Mouse (Mus musculus): ENCODE measurements around the gene Tcte2. TPM values are rescaled to one million over a fixed set of nuclear protein-coding genes. Genes with fewer than 3 reads are reported as not detected.
A peak's percentile ranks its signal among the peaks of the same experiment; 100 is the strongest.

Tcte2 gene
- polyA plus RNA-seq, 1 experiment from 2014 or later, result 20.3 TPM

GRCm38 (mm10) chr17:13741611-13742010 is 20.0 kb downstream of the Tcte2 start:
- ATAC-seq (ENCODE audit: low FRiP score) (no peak), DNase-seq (ENCODE audit: low spot score) (no peak)
- 86% methylated on average over 7 of the region's 7 CpGs for WGBS
- no peaks in the 10 kb centered on the region for H3K27me3 ChIP-seq (ENCODE audit: control insufficient read depth, insufficient read depth, low read length)
- H3K9ac ChIP-seq, result no peak overlapping the region
- H3K36me3 ChIP-seq (replicated peaks; ENCODE audit: control insufficient read depth, insufficient read depth), result no peaks in the 10 kb centered on the region
- no peaks in the 10 kb centered on the region for H3K9me3 ChIP-seq (ENCODE audit: control insufficient read depth, low read length)
- no peak overlapping the region for H3K4me3 ChIP-seq (replicated peaks; ENCODE audit: low read length)
- H3K4me1 ChIP-seq (replicated peaks; ENCODE audit: control insufficient read depth, insufficient read depth, low read length), result no peaks in the 10 kb centered on the region
- no peak overlapping the region for H3K4me2 ChIP-seq (replicated peaks)
- no peak overlapping the region for H3K27ac ChIP-seq

- no peak for DNase-seq (ENCODE audit: low spot score)
These were observed 20.8 kb downstream of the Tcte2 start for GRCm38 (mm10) chr17:13740796-13741195.

GRCm38 (mm10) chr17:13739981-13740380 is 21.6 kb downstream of the Tcte2 start:
- Histone ChIP-seq H3K27ac (no peak overlapping the region), H3K4me1 (replicated peaks; ENCODE audit: control insufficient read depth, insufficient read depth, low read length) (no peaks in the 10 kb centered on the region), H3K4me3 (replicated peaks; ENCODE audit: low read length) (no peak overlapping the region), H3K4me2 (replicated peaks) (no peak overlapping the region), H3K27me3 (ENCODE audit: control insufficient read depth, insufficient read depth, low read length) (no peaks in the 10 kb centered on the region), H3K9me3 (ENCODE audit: control insufficient read depth, low read length) (no peaks in the 10 kb centered on the region), H3K36me3 (replicated peaks; ENCODE audit: control insufficient read depth, insufficient read depth) (no peaks in the 10 kb centered on the region), H3K9ac (no peak overlapping the region)
- DNase-seq (ENCODE audit: low spot score), result no peak
- ATAC-seq (ENCODE audit: low FRiP score), result no peak
- WGBS, result 71% methylated on average over 5 of the region's 5 CpGs

More at GRCm38 (mm10) chr17:13740796-13741195, 20.8 kb downstream of the Tcte2 start:
- H3K36me3 ChIP-seq (replicated peaks; ENCODE audit: control insufficient read depth, insufficient read depth), result no peaks in the 10 kb centered on the region
- 76% methylated on average over 2 of the region's 2 CpGs for WGBS
- H3K4me1 ChIP-seq (replicated peaks; ENCODE audit: control insufficient read depth, insufficient read depth, low read length), result no peaks in the 10 kb centered on the region
- ATAC-seq (ENCODE audit: low FRiP score), result no peak
- no peaks in the 10 kb centered on the region for H3K27me3 ChIP-seq (ENCODE audit: control insufficient read depth, insufficient read depth, low read length)
- H3K27ac ChIP-seq, result no peak overlapping the region
- H3K4me3 ChIP-seq (replicated peaks; ENCODE audit: low read length), result no peak overlapping the region
- no peak overlapping the region for H3K9ac ChIP-seq
- no peaks in the 10 kb centered on the region for H3K9me3 ChIP-seq (ENCODE audit: control insufficient read depth, low read length)
- no peak overlapping the region for H3K4me2 ChIP-seq (replicated peaks)

- WGBS, result 93% methylated on average over 2 of the region's 2 CpGs
- no peaks in the 10 kb centered on the region for H3K4me1 ChIP-seq (replicated peaks; ENCODE audit: control insufficient read depth, insufficient read depth, low read length)
- no peak overlapping the region for H3K4me3 ChIP-seq (replicated peaks; ENCODE audit: low read length)
- H3K4me2 ChIP-seq (replicated peaks), result no peak overlapping the region
- H3K9ac ChIP-seq, result no peak overlapping the region
- no peaks in the 10 kb centered on the region for H3K9me3 ChIP-seq (ENCODE audit: control insufficient read depth, low read length)
- DNase-seq (ENCODE audit: low spot score) (no peak), ATAC-seq (ENCODE audit: low FRiP score) (no peak)
- H3K36me3 ChIP-seq (replicated peaks; ENCODE audit: control insufficient read depth, insufficient read depth), result no peaks in the 10 kb centered on the region
- no peak overlapping the region for H3K27ac ChIP-seq
- H3K27me3 ChIP-seq (ENCODE audit: control insufficient read depth, insufficient read depth, low read length), result no peaks in the 10 kb centered on the region
These were observed 22.7 kb downstream of the Tcte2 start for GRCm38 (mm10) chr17:13738916-13739315.

GRCm38 (mm10) chr17:13738121-13738776 is 23.4 kb downstream of the Tcte2 start:
- Histone ChIP-seq H3K9me3 (ENCODE audit: control insufficient read depth, low read length) (no peaks in the 10 kb centered on the region), H3K27me3 (ENCODE audit: control insufficient read depth, insufficient read depth, low read length) (no peaks in the 10 kb centered on the region), H3K9ac (no peak overlapping the region), H3K27ac (no peak overlapping the region), H3K4me2 (replicated peaks) (no peak overlapping the region), H3K4me3 (replicated peaks; ENCODE audit: low read length) (no peak overlapping the region), H3K36me3 (replicated peaks; ENCODE audit: control insufficient read depth, insufficient read depth) (no peaks in the 10 kb centered on the region), H3K4me1 (replicated peaks; ENCODE audit: control insufficient read depth, insufficient read depth, low read length) (no peaks in the 10 kb centered on the region)
- no peak for ATAC-seq (ENCODE audit: low FRiP score)
- no peak for DNase-seq (ENCODE audit: low spot score)
- WGBS, result 72% methylated on average over 7 of the region's 7 CpGs

GRCm38 (mm10) chr17:13737336-13737735 is 24.3 kb downstream of the Tcte2 start:
- Histone ChIP-seq H3K9ac (no peak overlapping the region), H3K4me2 (replicated peaks) (no peak overlapping the region), H3K9me3 (ENCODE audit: control insufficient read depth, low read length) (no peaks in the 10 kb centered on the region), H3K27me3 (ENCODE audit: control insufficient read depth, insufficient read depth, low read length) (no peaks in the 10 kb centered on the region), H3K27ac (0 out of 2 replicates have a peak overlapping the region, but pooled peaks have one; percentile 14), H3K4me1 (replicated peaks; ENCODE audit: control insufficient read depth, insufficient read depth, low read length) (no peaks in the 10 kb centered on the region), H3K36me3 (replicated peaks; ENCODE audit: control insufficient read depth, insufficient read depth) (no peaks in the 10 kb centered on the region), H3K4me3 (replicated peaks; ENCODE audit: low read length) (no peak overlapping the region)
- WGBS, result 63% methylated on average over 6 of the region's 6 CpGs
- DNase-seq (ENCODE audit: low spot score) (no peak), ATAC-seq (ENCODE audit: low FRiP score) (peak; percentile 36; the same call in 1 of the 2 replicates)

DNA sequence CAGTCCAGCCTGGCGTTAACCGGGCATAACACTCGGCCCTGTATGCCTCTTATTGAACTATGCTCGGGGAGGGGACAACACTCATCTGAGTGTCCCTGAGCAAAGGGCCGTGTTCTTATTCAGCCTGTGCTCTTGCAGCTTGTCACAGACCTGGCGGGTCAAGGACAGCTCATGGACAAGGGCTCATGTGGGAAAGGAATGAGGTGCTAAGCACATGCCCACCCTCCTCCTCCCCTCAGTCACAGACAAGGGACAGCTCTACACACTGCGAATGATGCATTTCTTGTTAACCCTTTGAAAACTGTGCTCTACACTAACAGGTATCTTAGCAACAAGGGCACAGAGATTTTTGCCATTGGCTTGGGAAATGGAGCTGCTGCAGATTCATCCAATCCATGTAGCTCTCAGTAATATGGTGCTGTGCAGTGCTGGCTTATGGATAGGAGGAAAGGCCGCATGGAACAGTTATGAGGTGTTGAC is 25.8 kb downstream of the Tcte2 start:
- Histone ChIP-seq H3K4me3 (replicated peaks; ENCODE audit: low read length) (no peak overlapping the region), H3K27me3 (ENCODE audit: control insufficient read depth, insufficient read depth, low read length) (no peaks in the 10 kb centered on the region), H3K4me1 (replicated peaks; ENCODE audit: control insufficient read depth, insufficient read depth, low read length) (no peaks in the 10 kb centered on the region), H3K4me2 (replicated peaks) (no peak overlapping the region), H3K9ac (no peak overlapping the region), H3K9me3 (ENCODE audit: control insufficient read depth, low read length) (no peaks in the 10 kb centered on the region), H3K36me3 (replicated peaks; ENCODE audit: control insufficient read depth, insufficient read depth) (no peaks in the 10 kb centered on the region), H3K27ac (no peak overlapping the region)
- 78% methylated on average over 8 of the region's 8 CpGs for WGBS
- DNase-seq (ENCODE audit: low spot score) (no peak), ATAC-seq (ENCODE audit: low FRiP score) (0 out of 2 replicates have a peak, but pooled peaks have one; percentile 42)

DNA sequence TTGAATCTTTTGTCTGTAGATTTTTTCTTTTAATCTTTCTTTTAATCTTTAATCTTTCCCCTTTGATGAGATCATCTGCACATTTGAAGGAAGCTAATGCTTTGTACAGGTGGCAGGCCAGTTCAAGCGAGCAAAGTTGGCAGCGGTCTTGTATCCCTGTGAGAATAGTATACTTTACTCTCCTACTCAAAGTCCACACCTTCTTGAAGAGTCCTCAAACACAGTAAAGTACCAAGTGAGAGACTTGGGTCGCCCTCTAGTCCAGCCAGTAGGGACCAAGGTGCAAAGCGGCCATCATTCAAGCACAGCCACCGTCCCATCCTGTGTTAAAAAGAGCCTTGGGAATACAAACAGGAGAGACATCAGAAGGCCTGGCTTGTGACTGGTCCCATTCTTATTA is 26.6 kb downstream of the Tcte2 start:
- Histone ChIP-seq H3K36me3 (replicated peaks; ENCODE audit: control insufficient read depth, insufficient read depth) (no peaks in the 10 kb centered on the region), H3K4me2 (replicated peaks) (no peak overlapping the region), H3K9me3 (ENCODE audit: control insufficient read depth, low read length) (no peaks in the 10 kb centered on the region), H3K9ac (no peak overlapping the region), H3K27ac (no peak overlapping the region), H3K27me3 (ENCODE audit: control insufficient read depth, insufficient read depth, low read length) (no peaks in the 10 kb centered on the region), H3K4me3 (replicated peaks; ENCODE audit: low read length) (no peak overlapping the region), H3K4me1 (replicated peaks; ENCODE audit: control insufficient read depth, insufficient read depth, low read length) (no peaks in the 10 kb centered on the region)
- DNase-seq (ENCODE audit: low spot score) (no peak), ATAC-seq (ENCODE audit: low FRiP score) (no peak)
- WGBS, result 91% methylated on average over 5 of the region's 5 CpGs

GRCm38 (mm10) chr17:13733971-13734370 is 27.7 kb downstream of the Tcte2 start:
- Histone ChIP-seq H3K4me3 (replicated peaks; ENCODE audit: low read length) (no peak overlapping the region), H3K9ac (no peak overlapping the region)

More at GRCm38 (mm10) chr17:13733971-13734370, 27.7 kb downstream of the Tcte2 start:
- Histone ChIP-seq H3K4me1 (replicated peaks; ENCODE audit: control insufficient read depth, insufficient read depth, low read length) (no peaks in the 10 kb centered on the region), H3K9me3 (ENCODE audit: control insufficient read depth, low read length) (no peaks in the 10 kb centered on the region), H3K27ac (no peak overlapping the region), H3K27me3 (ENCODE audit: control insufficient read depth, insufficient read depth, low read length) (no peaks in the 10 kb centered on the region), H3K36me3 (replicated peaks; ENCODE audit: control insufficient read depth, insufficient read depth) (no peaks in the 10 kb centered on the region), H3K4me2 (replicated peaks) (no peak overlapping the region)
- 92% methylated on average over 5 of the region's 5 CpGs for WGBS
- ATAC-seq (ENCODE audit: low FRiP score) (no peak), DNase-seq (ENCODE audit: low spot score) (no peak)
